Mouse (Mus musculus) adipocyte (in vitro differentiated cells): ENCODE results near the gene Sptbn2.

Source experiments
- DNase-seq: peaks from one replicate; pipeline ENCODE4 v3.0.0-alpha.2; 2016; ENCODE audit warnings: low spot score

Sptbn2 gene

DNA sequence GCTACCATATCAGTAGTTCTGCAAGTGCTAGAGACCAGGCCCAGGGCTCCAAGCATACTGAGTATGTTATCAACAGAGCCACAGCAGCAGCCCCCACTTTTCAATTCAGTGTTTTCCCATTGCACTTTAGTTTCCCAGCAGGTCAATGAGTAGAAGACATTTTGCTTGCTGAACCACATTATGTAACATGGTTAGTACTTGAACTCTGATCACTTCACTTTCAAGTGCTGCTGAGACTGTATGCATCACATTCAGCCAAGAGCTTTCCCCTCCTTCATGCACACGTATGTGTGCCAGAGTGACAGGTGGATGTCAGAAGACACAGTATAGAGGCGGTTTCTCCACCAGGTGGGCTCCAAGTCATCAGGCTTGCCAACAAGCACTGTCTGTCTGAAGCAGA lies 71.9 kb downstream of the Sptbn2 start:
- no peak for DNase-seq

DNA sequence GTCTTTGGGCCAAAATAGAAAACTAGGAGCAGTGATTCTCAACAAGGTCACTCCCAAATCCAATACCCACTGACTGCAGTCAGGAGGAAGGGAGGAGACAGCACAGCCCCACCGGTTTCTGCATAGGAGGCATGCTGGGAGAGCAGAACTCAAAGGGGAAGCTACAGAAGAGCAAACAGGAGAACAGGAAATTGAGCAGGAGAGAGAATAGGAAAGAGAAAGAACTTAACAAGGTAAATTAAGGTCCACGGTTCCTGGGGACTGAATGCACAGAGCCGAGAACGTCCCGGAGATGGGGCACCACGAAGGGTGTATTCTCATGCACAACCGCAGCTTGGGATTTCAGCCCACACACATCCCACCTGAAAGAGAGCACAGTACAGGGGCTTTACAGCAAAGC lies 74.2 kb downstream of the Sptbn2 start:
- no peak for DNase-seq

DNA sequence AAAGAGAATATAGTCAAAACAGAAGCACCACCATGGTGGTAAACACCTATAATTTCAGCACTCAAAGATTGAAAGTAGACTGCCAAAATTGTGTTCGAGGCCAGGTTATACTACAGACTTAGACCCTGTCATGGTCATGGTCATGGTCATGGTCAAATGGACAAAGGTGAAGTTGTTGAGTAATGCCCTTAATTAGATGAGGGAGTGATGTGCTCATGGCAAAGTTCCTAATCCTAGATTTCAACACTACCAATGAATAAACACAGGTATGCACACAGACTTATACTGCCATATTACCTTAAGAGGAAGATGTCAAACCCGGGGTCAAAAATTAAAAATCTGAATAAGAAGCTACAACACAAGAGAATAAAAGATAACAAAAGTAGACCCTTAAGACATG lies 75.3 kb downstream of the Sptbn2 start:
- DNase-seq, result no peak

DNA sequence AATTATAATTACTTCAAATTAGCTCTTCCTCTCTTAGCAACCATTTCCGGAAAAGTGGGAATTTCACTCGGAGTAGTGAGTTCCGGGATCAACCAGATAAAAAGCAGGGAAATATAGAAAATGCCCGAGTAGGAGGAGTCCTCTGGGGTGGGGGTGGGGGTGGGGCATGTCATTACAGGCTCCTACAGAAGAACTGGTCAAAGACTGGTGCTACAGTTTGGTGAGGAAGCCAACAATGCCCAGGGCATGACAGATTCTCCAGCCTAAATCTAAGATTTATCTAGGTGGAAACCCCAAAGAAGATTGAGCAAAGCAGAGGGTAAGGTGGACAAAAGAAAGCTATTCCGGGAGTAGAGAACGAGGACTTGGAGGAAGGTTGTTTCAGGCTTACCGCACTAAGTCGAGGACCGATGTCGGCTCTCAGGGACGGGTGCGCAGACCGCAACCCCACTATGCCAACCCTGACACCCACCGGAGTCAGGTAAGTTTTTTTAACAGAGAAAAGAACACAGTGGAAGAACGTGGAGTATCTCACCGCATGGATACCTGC lies 82.4 kb downstream of the Sptbn2 start:
- DNase-seq, result peak; percentile 66

DNA sequence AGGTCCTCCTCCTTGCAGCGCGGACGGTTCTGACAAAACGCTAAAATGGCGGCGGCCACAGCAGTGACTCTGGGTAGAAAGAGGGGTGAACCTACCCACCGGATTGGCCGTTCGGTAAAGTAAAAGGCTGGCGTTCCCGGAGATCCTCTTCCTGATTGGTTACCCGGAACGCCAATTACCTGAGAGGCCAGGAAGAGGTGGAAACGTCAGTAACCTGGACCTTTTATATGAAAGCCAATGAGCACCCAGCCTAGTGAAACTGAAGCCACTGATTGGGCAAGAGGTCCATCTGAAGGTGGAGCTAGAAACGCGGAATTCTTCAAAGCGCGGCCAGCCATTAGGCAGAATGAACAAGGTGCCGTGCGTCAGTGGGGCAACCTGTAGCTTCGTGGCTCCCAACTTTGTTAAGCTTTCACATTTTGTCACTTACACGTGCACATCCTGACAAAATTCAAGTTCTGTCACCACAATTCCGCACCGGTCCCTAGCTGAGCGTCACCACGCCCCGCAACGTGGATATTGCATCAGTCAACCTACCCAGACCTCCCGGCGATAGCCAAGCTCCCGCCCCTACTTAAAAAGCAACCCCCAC lies 83.0 kb downstream of the Sptbn2 start, which contains the start of gene Rbm4:
Rbm4 (minus strand) TSS at position 71 of the 592 bp plus-strand sequence.
- DNase-seq, result peak; percentile 99

DNA sequence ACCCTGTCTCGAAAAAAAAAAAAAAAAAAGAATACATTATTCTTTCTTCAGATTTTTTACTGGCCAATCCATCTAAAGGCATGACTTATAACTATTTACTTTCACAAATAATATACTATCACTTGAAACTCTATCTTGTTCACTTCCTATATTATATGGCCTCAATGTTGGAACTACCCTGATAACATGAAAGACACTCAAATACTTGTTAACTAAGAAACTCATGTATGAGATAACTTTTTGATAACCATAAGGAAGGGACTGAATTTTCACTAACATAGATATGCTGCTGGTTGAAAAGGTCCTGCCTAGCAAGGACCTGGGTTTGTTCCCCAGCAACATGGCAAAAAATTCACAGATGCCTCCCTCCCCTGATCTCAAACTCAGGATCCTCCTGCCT lies 85.0 kb downstream of the Sptbn2 start:
- no peak for DNase-seq

DNA sequence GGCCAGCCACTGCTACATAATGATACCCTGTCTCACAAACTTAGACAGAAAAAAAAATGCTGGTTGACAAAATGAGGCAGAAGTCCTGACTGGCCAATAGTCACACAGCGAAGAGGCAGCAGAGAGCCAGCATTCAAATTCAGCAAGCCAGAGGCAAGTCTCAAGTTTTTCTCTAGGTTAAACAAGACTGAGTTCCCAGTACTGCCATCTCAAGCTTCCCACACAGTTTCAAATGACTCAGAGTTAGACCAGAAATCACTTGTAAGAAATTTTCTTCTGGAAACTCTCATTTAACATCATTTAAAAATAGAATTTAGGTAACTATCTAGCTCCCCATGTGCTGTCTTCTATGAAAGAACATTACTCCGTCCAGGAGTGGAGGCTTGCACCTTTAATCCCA lies 86.9 kb downstream of the Sptbn2 start:
- no peak for DNase-seq

DNA sequence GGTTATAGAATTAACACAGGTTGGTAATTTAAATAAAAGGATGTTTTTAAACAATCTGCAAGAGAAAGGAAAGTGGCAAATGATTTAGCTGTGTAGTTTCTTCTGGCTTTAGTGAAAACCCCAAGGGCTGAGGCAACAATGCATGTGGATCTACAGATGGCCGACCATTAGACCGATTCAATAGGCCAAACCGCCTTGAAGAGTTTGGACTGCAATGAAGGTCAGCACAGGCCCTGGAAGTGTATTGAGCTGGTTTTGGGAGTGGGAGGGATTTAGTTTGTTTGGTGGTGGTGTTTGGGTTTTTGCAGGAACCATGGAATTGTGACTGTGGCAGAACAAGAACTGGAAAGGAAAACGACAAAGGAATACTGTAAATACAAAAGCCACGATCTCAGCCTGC lies 88.1 kb downstream of the Sptbn2 start:
- DNase-seq, result no peak
